Mouse (Mus musculus) right cerebral cortex, adult 18-20 months (tissue): ENCODE data around the gene Cald1.

ENCODE experiments used
- DNase-seq: peaks from one replicate; pipeline ENCODE4 v3.0.0; 2022; ENCODE audit warnings: mixed read lengths

Cald1 gene

GRCm38 (mm10) chr6:34615419-34615818 lies 17.1 kb downstream of the Cald1 start:
- DNase-seq, result no peak

GRCm38 (mm10) chr6:34619494-34619893 lies 21.2 kb downstream of the Cald1 start:
- DNase-seq, result no peak

- no peak for DNase-seq
Measured at GRCm38 (mm10) chr6:34620242-34620641, 21.9 kb downstream of the Cald1 start.

- DNase-seq, result no peak
Measured at GRCm38 (mm10) chr6:34622865-34623264, 24.6 kb downstream of the Cald1 start.

- DNase-seq, result no peak
Measured at GRCm38 (mm10) chr6:34623290-34623689, 25.0 kb downstream of the Cald1 start.

GRCm38 (mm10) chr6:34624536-34624935 lies 26.2 kb downstream of the Cald1 start:
- DNase-seq, result no peak

- DNase-seq, result no peak
Measured at GRCm38 (mm10) chr6:34626586-34627245, 28.4 kb downstream of the Cald1 start.

- no peak for DNase-seq
Measured at GRCm38 (mm10) chr6:34628131-34628530, 29.8 kb downstream of the Cald1 start.

- DNase-seq, result no peak
Measured at GRCm38 (mm10) chr6:34633776-34634175, 35.5 kb downstream of the Cald1 start.

GRCm38 (mm10) chr6:34637588-34638438 lies 39.5 kb downstream of the Cald1 start:
- no peak for DNase-seq

GRCm38 (mm10) chr6:34638667-34639066 lies 40.4 kb downstream of the Cald1 start:
- DNase-seq, result no peak

- no peak for DNase-seq
Measured at GRCm38 (mm10) chr6:34640226-34640625, 41.9 kb downstream of the Cald1 start.

- no peak for DNase-seq
Measured at GRCm38 (mm10) chr6:34641081-34641480, 42.8 kb downstream of the Cald1 start.

- peak; percentile 4 for DNase-seq
Measured at GRCm38 (mm10) chr6:34642075-34642547, 43.8 kb downstream of the Cald1 start.

- DNase-seq, result no peak
Measured at GRCm38 (mm10) chr6:34648017-34648787, 49.9 kb downstream of the Cald1 start.

GRCm38 (mm10) chr6:34651298-34651697 lies 53.0 kb downstream of the Cald1 start:
- DNase-seq, result no peak

GRCm38 (mm10) chr6:34655719-34656118 lies 57.4 kb downstream of the Cald1 start:
- DNase-seq, result no peak

GRCm38 (mm10) chr6:34658791-34659190 lies 60.5 kb downstream of the Cald1 start:
- no peak for DNase-seq

- DNase-seq, result no peak
Measured at GRCm38 (mm10) chr6:34660724-34661123, 62.4 kb downstream of the Cald1 start.

- DNase-seq, result no peak
Measured at GRCm38 (mm10) chr6:34662626-34663025, 64.3 kb downstream of the Cald1 start.

- DNase-seq, result no peak
Measured at GRCm38 (mm10) chr6:34664291-34664690, 66.0 kb downstream of the Cald1 start.

- no peak for DNase-seq
Measured at GRCm38 (mm10) chr6:34664749-34665148, 66.4 kb downstream of the Cald1 start.

- no peak for DNase-seq
Measured at GRCm38 (mm10) chr6:34668739-34669254, 70.5 kb downstream of the Cald1 start.
